Mouse (Mus musculus) hindbrain, embryonic 12.5 days (tissue): Measurements from ENCODE around the gene Uts2. TPM values are rescaled to one million over a fixed set of nuclear protein-coding genes. Genes with fewer than 3 reads are reported as not detected.
"Not testable (repeated sequence)": the region's sequence is repeated elsewhere in the genome, so short reads cannot be mapped to it uniquely, and the experiment has no call there.

Experiments
- ATAC-seq: fragments of 200-750 bp; cut with Nextera tagmentation; 2 replicates; pipeline ENCODE4 v1.8.0; 2017; ENCODE audit warnings: moderate TSS enrichment; ENCODE audit not compliant: low FRiP score
- H3K27ac ChIP-seq: fragments of 300-500 bp; sonication (generic); 2 replicates; pipeline ENCODE4 v1.5.1; 2016; ENCODE audit warnings: mild to moderate bottlenecking
- H3K27me3 ChIP-seq: fragments of 300-500 bp; sonication (generic); 2 replicates; pipeline ENCODE4 v1.6.1; 2016; ENCODE audit warnings: mild to moderate bottlenecking
- H3K36me3 ChIP-seq: fragments of 300-500 bp; sonication (generic); 2 replicates; pipeline ENCODE4 v1.6.1; 2016; ENCODE audit warnings: mild to moderate bottlenecking
- H3K4me1 ChIP-seq: fragments of 300-500 bp; sonication (generic); 2 replicates; pipeline ENCODE4 v1.6.1; 2016
- H3K4me2 ChIP-seq: fragments of 300-500 bp; sonication (generic); replicated peaks from 2 replicates; pipeline ENCODE4 v1.6.1; 2016; ENCODE audit warnings: mild to moderate bottlenecking
- H3K4me3 ChIP-seq: fragments of 300-500 bp; sonication (generic); 2 replicates; pipeline ENCODE4 v1.5.1; 2016; ENCODE audit warnings: mild to moderate bottlenecking
- H3K9ac ChIP-seq: fragments of 300-500 bp; sonication (generic); 2 replicates; pipeline ENCODE4 v1.6.1; 2016; ENCODE audit warnings: mild to moderate bottlenecking, moderate library complexity
- H3K9me3 ChIP-seq: fragments of 300-500 bp; sonication (generic); replicated peaks from 2 replicates; pipeline ENCODE4 v1.6.1; 2016; ENCODE audit warnings: mild to moderate bottlenecking
- WGBS: fragments of 180-500 bp; shearing (Covaris S2); methylation state at CpG from one replicate; pipeline ENCODE4 v1.1.7; 2016; 5-methylcytosine and 5-hydroxymethylcytosine counted together
- polyA plus RNA-seq: library from polyadenylated mRNA; unstranded; fragments of >200 nt; fragmentation: Nextera tagmentation; extraction: Ambion mirVana; gene quantifications from 2 replicates; pipeline ENCODE4 v1.2.1, GENCODE M21; 2016

The Uts2 gene
- polyA plus RNA-seq, 1 experiment from 2014 or later, result not detected

- Histone ChIP-seq H3K4me1 (no peaks in the 10 kb centered on the region), H3K9me3 (no peaks in the 10 kb centered on the region), H3K4me3 (no peak overlapping the region), H3K36me3 (no peaks in the 10 kb centered on the region), H3K4me2 (no peak overlapping the region), H3K27ac (no peak overlapping the region), H3K9ac (no peak overlapping the region), H3K27me3 (no peaks in the 10 kb centered on the region)
- no peak for ATAC-seq
- 41% methylated on average over 1 of the region's 1 CpGs for WGBS
Observed at GRCm38 (mm10) chr4:150975145-150975544, 21.8 kb upstream of the Uts2 start.

GRCm38 (mm10) chr4:150978156-150978910, 18.6 kb upstream of the Uts2 start:
- no peak overlapping the region for H3K9ac ChIP-seq
- H3K4me3 ChIP-seq, result no peak overlapping the region
- ATAC-seq, result no peak
- no peaks in the 10 kb centered on the region for H3K4me1 ChIP-seq
- no peak overlapping the region for H3K4me2 ChIP-seq
- WGBS, result 92% methylated on average over 21 of the region's 21 CpGs
- H3K9me3 ChIP-seq, result no peaks in the 10 kb centered on the region
- no peaks in the 10 kb centered on the region for H3K27me3 ChIP-seq
- no peak overlapping the region for H3K27ac ChIP-seq
- no peaks in the 10 kb centered on the region for H3K36me3 ChIP-seq

- Histone ChIP-seq H3K9me3 (no peaks in the 10 kb centered on the region), H3K4me2 (no peak overlapping the region), H3K27me3 (no peaks in the 10 kb centered on the region), H3K36me3 (no peaks in the 10 kb centered on the region), H3K9ac (no peak overlapping the region), H3K27ac (no peak overlapping the region), H3K4me1 (no peaks in the 10 kb centered on the region), H3K4me3 (no peak overlapping the region)
- 87% methylated on average over 9 of the region's 9 CpGs for WGBS
- ATAC-seq, result no peak
Observed at GRCm38 (mm10) chr4:150979455-150979854, 17.4 kb upstream of the Uts2 start.

- H3K4me1 ChIP-seq, result no peaks in the 10 kb centered on the region
Observed at GRCm38 (mm10) chr4:150980153-150980552, 16.7 kb upstream of the Uts2 start.

GRCm38 (mm10) chr4:150990148-150990547, 6.7 kb upstream of the Uts2 start:
- Histone ChIP-seq H3K36me3 (no peaks in the 10 kb centered on the region), H3K9ac (no peak overlapping the region), H3K4me3 (no peak overlapping the region), H3K9me3 (no peaks in the 10 kb centered on the region), H3K27ac (no peak overlapping the region), H3K4me2 (no peak overlapping the region), H3K27me3 (no peaks in the 10 kb centered on the region), H3K4me1 (no peaks in the 10 kb centered on the region)
- ATAC-seq, result no peak
- 52% methylated on average over 6 of the region's 6 CpGs for WGBS

More at GRCm38 (mm10) chr4:150980153-150980552, 16.7 kb upstream of the Uts2 start:
- Histone ChIP-seq H3K9me3 (no peaks in the 10 kb centered on the region), H3K9ac (no peak overlapping the region), H3K27me3 (no peaks in the 10 kb centered on the region), H3K4me2 (no peak overlapping the region), H3K36me3 (no peaks in the 10 kb centered on the region), H3K4me3 (no peak overlapping the region), H3K27ac (no peak overlapping the region)
- WGBS, result 91% methylated on average over 5 of the region's 5 CpGs
- no peak for ATAC-seq

- Histone ChIP-seq H3K4me1 (no peaks in the 10 kb centered on the region), H3K27me3 (no peaks in the 10 kb centered on the region), H3K27ac (no peak overlapping the region), H3K9ac (no peak overlapping the region), H3K9me3 (no peaks in the 10 kb centered on the region), H3K36me3 (no peaks in the 10 kb centered on the region), H3K4me2 (no peak overlapping the region), H3K4me3 (no peak overlapping the region)
- no peak for ATAC-seq
- 92% methylated on average over 9 of the region's 9 CpGs for WGBS
Observed at GRCm38 (mm10) chr4:150998626-150999025, 1.7 kb downstream of the Uts2 start.

GRCm38 (mm10) chr4:151001397-151001796, 4.5 kb downstream of the Uts2 start:
- WGBS, result 81% methylated on average over 13 of the region's 13 CpGs
- H3K4me3 ChIP-seq, result no peak overlapping the region
- no peaks in the 10 kb centered on the region for H3K4me1 ChIP-seq
- no peak overlapping the region for H3K9ac ChIP-seq
- ATAC-seq, result no peak
- no peaks in the 10 kb centered on the region for H3K36me3 ChIP-seq
- H3K9me3 ChIP-seq, result no peaks in the 10 kb centered on the region
- no peak overlapping the region for H3K27ac ChIP-seq
- no peaks in the 10 kb centered on the region for H3K27me3 ChIP-seq
- no peak overlapping the region for H3K4me2 ChIP-seq

- H3K4me3 ChIP-seq, result no peak overlapping the region
- 94% methylated on average over 13 of the region's 13 CpGs for WGBS
- H3K27me3 ChIP-seq, result no peaks in the 10 kb centered on the region
- H3K36me3 ChIP-seq, result peaks cover 8% of the 10 kb centered on the region; the same call in 1 of the 2 replicates
- H3K9ac ChIP-seq, result no peak overlapping the region
- no peaks in the 10 kb centered on the region for H3K4me1 ChIP-seq
- H3K27ac ChIP-seq, result no peak overlapping the region
- no peak for ATAC-seq
- H3K4me2 ChIP-seq, result no peak overlapping the region
- H3K9me3 ChIP-seq, result no peaks in the 10 kb centered on the region
Observed at GRCm38 (mm10) chr4:151005656-151006318, 8.9 kb downstream of the Uts2 start.

GRCm38 (mm10) chr4:151006945-151007344, 10.0 kb downstream of the Uts2 start:
- no peak overlapping the region for H3K9ac ChIP-seq
- no peak overlapping the region for H3K27ac ChIP-seq
- H3K27me3 ChIP-seq, result no peaks in the 10 kb centered on the region
- H3K4me3 ChIP-seq, result no peak overlapping the region
- ATAC-seq, result no peak
- no peaks in the 10 kb centered on the region for H3K9me3 ChIP-seq
- H3K36me3 ChIP-seq, result peaks cover 10% of the 10 kb centered on the region; the same call in 1 of the 2 replicates
- 50% methylated on average over 6 of the region's 6 CpGs for WGBS
- no peaks in the 10 kb centered on the region for H3K4me1 ChIP-seq
- no peak overlapping the region for H3K4me2 ChIP-seq

GRCm38 (mm10) chr4:151010316-151010715, 13.4 kb downstream of the Uts2 start:
- WGBS, result 92% methylated on average over 7 of the region's 7 CpGs
- H3K9ac ChIP-seq, result no peak overlapping the region
- H3K4me3 ChIP-seq, result no peak overlapping the region
- ATAC-seq, result no peak
- H3K27ac ChIP-seq, result no peak overlapping the region
- no peaks in the 10 kb centered on the region for H3K27me3 ChIP-seq
- H3K4me1 ChIP-seq, result no peaks in the 10 kb centered on the region
- no peak overlapping the region for H3K4me2 ChIP-seq
- no peaks in the 10 kb centered on the region for H3K9me3 ChIP-seq
- H3K36me3 ChIP-seq, result peaks cover 14% of the 10 kb centered on the region; the same call in 1 of the 2 replicates

GRCm38 (mm10) chr4:151015946-151016345, 19.0 kb downstream of the Uts2 start:
- Histone ChIP-seq H3K36me3 (peaks cover 19% of the 10 kb centered on the region; the same call in 1 of the 2 replicates), H3K27me3 (no peaks in the 10 kb centered on the region), H3K4me1 (no peaks in the 10 kb centered on the region), H3K4me3 (no peak overlapping the region), H3K9ac (no peak overlapping the region), H3K27ac (no peak overlapping the region), H3K9me3 (no peaks in the 10 kb centered on the region), H3K4me2 (no peak overlapping the region)
- no peak for ATAC-seq
- 88% methylated on average over 10 of the region's 10 CpGs for WGBS

GRCm38 (mm10) chr4:151017356-151017755, 20.5 kb downstream of the Uts2 start:
- WGBS, result 100% methylated on average over 1 of the region's 1 CpGs
- not testable (repeated sequence) for H3K4me2 ChIP-seq, H3K4me3 ChIP-seq, H3K27ac ChIP-seq, H3K9ac ChIP-seq, H3K27me3 ChIP-seq, H3K9me3 ChIP-seq, ATAC-seq, H3K4me1 ChIP-seq
- peaks cover 13% of the 10 kb centered on the region; the same call in 1 of the 2 replicates for H3K36me3 ChIP-seq
